Mouse (Mus musculus) kidney, adult 11 months (tissue): ENCODE measurements around the gene Sirt4.
"Not testable (repeated sequence)": the region's sequence is repeated elsewhere in the genome, so short reads cannot be mapped to it uniquely, and the experiment has no call there.

Experiments used
- DNase-seq: peaks from one replicate; pipeline ENCODE4 v3.0.0; 2022

The Sirt4 gene

DNA sequence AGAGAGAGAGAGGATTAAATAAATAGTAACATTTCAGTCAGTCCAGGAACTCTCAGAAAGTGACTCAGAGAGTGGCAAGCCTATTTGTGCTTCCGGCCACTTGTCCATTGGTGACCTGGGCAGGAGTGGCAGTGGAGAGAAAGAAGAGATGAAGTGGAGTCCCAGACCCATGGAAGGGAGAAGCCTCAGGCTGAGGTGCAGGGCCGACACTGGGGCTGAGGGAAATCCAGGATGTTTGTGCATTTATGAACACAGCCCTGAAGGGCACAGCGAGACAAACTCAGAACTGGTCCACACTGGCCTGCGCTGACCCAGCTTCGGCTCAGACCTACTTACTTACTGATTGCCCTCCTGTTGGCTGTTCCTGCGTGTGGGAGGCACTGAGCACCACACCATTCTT lies 14.7 kb downstream of the Sirt4 start:
- DNase-seq: peak; percentile 69

GRCm38 (mm10) chr5:115465642-115466420 lies 18.7 kb downstream of the Sirt4 start, which contains the start of gene Pla2g1b:
Gene Pla2g1b (plus strand): TSS chr5:115466262.
- DNase-seq: no peak

DNA sequence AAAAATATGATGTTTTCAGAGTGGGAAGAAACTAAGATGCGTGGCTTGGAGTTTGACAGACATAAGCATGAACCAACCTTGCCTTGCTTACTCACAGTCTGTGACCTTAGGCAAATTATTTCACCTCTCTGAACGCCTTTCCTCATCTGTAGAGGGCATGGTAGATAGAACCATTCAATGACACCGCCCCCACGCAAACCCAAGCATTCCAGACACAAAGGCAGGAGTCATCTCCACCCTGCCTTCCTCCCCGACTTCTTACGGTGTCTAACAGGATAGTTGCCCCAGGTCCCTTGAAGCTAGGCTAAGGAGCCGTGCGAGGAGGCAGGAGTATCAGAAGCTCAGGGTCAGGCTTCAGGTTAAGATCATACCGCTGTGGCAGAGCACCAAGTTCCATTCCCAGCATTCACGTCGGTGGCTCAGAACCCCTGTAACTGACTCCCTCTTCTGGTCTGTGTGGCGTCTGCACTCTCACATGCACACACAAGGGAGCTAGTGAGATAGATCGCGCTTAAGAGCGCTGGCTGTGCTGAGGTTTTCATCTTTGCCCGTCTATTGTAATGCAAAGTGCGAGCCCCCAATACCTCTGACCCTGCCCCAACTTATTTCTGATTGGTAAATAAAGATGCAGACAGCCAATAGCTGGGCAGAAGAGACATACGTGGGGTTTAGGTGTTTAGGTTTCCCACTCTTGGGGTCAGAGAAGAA lies 20.0 kb downstream of the Sirt4 start:
- no peak for DNase-seq

GRCm38 (mm10) chr5:115458918-115459317 lies 25.6 kb downstream of the Sirt4 start:
- DNase-seq: no peak

DNA sequence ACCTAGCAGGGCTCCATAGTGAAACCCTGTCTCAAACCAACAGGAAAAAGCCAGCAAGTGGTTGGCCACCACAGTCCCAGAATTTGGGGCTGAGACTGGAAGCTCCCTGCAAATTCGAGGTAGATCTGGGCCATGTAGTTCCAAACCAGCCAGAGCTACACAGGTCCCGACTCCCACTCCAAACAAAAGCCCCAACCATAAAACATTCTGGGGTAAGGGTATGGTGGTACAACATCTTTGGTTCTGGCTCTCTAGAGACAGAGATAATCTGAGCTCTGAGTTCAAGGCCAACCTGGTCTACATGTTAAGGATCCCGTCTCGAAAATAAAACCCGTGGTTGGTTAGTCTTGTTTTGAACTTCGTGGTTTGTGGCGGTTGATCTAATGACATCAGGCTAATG lies 28.7 kb downstream of the Sirt4 start:
- DNase-seq: no peak

DNA sequence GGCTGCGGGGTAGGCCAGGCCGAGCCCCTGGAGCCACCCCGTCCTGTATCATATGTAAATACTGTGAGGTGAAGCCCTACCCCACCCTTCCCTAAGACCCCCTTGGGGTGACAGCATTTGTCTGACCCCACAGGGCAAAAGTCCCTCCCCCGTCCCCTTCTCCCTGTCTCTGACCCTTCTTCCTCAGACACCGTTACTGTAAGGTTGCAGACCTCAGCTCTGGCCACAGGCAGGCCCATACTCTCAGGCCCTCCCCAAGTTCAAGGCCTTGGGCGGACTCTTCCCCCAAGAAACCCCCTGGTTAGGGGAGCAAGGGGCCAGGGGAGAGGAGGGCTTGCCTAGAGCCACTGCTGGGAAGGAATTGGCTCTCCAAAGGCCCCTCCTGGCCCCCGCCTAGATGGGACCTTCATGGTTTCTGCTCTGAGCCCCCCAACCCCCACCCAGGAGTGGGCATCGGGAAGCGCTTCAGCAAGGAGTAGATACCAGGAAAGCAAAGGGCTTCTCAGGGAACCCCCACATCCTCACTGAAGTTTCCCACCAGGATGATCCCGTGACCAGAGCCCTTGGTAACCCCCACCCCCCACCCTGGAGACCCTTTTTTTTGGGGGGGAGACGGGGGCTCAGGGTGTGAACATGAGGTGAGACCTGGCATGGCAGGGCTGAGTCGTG lies 30.0 kb downstream of the Sirt4 start:
- DNase-seq: no peak

GRCm38 (mm10) chr5:115450410-115451317 lies 33.9 kb downstream of the Sirt4 start:
- DNase-seq: no peak

GRCm38 (mm10) chr5:115449247-115449646 lies 35.3 kb downstream of the Sirt4 start:
- DNase-seq: no peak

- DNase-seq: no peak
These were observed 37.4 kb downstream of the Sirt4 start for GRCm38 (mm10) chr5:115447108-115447507.

- DNase-seq: no peak
These were observed 40.4 kb downstream of the Sirt4 start for GRCm38 (mm10) chr5:115444130-115444529.

- DNase-seq: not testable (repeated sequence)
These were observed 41.9 kb downstream of the Sirt4 start for GRCm38 (mm10) chr5:115442663-115443062.

GRCm38 (mm10) chr5:115441205-115441849 lies 43.2 kb downstream of the Sirt4 start:
- peak; percentile 49 for DNase-seq

GRCm38 (mm10) chr5:115438667-115439066 lies 45.9 kb downstream of the Sirt4 start:
- no peak for DNase-seq

DNA sequence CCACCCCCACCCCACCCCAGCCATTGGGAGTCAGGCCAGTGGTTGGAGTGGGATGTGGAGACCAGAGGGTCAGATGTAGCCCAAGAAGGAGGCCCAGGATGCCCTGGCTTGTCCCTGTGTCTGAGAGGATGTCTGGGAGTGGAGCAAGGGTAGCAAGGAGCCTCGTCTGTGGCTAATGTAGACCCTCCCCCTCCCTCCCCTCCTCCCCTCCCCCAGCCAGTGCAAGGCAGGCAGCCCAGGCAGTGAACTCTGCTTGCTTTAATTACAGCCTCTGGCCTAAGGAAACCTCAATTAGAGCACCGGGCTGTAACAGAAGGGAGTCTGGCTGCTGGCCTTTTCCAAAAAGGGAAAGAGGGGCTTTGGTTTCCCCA lies 46.6 kb downstream of the Sirt4 start:
- no peak for DNase-seq

DNA sequence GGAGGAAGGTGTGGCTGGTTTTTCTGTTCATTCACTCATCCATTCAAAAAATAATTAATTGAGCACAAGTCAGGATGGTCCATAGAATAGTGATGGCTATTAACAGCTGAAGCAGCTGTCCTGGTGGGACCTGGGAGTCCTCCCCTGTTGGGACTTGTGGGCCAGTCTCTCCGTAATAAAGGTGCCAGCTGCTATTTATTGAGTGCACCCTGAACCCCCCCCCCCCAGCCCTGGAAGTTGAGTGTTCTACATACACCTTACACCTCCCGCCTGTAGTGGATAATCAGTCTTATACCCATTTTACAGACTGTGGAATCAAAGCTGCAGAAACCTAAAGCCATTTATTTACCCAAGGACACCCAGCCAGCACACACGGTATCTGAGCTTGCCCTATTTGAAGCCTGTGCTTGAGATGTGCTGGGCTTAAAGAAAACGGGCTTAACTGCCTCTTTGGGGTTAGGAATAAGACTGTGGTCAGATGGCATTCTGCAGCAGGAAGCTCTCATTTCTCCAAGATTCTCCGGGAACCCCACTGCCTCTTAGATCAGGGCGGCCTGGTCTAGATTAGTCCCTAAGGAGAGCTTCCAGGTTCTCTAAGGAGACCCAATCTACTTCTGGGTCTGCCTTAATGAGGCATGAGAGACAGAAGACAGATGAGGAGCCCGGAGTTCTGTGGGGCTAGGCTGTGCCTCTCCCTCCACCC lies 47.1 kb downstream of the Sirt4 start:
- no peak for DNase-seq

GRCm38 (mm10) chr5:115436421-115437124 lies 48.0 kb downstream of the Sirt4 start:
- DNase-seq: peak; percentile 10

DNA sequence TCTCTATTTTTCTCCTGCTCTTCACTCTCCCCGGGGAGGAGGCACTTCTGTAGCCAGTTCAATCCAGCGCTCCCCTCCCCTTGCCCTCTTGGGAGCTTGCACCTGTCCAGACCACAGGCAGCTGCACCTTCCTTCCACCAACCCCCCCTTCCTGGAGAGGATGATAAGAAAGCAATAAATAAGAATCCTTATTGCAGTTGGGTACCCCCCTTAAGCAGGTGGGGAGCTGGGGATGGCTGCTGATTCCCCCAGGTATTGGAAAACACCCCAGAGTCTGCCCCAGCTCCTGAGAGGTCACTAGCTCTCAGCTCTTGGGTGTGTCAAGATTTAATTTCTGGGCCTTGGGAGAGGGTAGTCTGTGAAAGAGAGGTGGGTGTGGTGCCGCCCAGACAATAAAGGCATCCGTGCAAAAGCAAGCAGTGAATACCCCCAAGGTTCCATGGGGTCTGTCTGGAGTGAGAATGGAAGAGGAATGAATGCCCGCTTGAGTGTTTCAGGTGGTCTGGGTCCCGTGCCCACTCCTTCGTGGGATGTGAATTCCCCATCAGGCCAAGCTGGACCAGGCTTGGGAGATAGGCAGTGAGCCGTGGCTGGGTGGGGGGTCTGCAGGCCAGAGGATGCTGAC lies 48.7 kb downstream of the Sirt4 start:
- DNase-seq: no peak

- no peak for DNase-seq
These were observed 49.4 kb downstream of the Sirt4 start for GRCm38 (mm10) chr5:115434853-115435754.

DNA sequence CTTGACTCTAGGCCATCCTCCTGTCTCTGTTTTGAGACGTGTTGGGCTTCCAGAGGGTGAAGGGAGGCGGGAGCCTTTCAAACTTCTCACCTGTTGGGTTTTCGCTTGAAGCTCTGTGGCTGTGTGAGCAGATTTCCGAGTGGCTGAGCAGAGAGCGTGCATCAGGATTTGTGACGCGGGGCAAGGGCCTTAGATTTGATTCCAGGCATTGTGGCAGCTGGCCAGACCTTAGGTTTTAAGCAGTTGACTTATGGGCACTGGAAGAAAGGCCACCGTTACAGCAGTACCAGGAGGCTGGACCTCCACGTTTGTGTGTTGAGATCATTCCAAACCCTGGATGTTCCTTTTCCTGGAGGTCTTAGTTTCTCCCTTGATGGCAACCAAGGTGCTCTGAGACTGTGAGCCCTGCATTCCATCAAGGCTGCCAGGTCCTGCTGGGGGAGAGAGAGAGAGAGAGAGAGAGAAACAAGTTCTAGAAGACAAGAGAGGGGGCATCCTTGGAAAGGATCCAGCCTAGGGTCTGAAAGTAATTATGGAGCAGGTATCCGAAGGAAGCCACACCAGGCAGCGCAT lies 50.2 kb downstream of the Sirt4 start:
- no peak for DNase-seq
